Mouse (Mus musculus): ENCODE measurements around the gene Susd3. TPM values are rescaled to one million over a fixed set of nuclear protein-coding genes. Genes with fewer than 3 reads are reported as not detected.

Susd3 gene
- 26.8 and 31.6 TPM in 2 replicates for total RNA-seq (2023)

DNA sequence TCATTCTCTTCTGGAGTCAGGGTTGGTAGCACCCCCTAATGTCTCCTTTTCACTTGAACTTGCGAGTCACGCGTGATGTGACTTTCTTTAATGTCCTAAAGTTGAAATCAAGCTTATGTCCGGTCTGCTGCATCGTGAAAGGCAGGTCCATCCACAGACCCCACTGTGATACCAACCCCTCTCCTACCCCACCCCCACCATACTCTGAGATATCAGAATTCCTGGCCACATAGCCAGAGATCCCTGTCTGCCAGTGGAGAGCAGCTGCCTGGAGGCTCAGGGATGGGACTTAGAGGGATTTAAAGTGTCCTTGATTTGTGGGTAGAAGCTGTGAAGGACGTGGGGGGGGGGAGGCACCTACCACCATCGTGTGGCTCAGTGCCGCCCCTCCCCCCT, at the start of gene Susd3:
Susd3 (minus strand) TSS at position 240 of the 396 bp plus-strand sequence.

DNA sequence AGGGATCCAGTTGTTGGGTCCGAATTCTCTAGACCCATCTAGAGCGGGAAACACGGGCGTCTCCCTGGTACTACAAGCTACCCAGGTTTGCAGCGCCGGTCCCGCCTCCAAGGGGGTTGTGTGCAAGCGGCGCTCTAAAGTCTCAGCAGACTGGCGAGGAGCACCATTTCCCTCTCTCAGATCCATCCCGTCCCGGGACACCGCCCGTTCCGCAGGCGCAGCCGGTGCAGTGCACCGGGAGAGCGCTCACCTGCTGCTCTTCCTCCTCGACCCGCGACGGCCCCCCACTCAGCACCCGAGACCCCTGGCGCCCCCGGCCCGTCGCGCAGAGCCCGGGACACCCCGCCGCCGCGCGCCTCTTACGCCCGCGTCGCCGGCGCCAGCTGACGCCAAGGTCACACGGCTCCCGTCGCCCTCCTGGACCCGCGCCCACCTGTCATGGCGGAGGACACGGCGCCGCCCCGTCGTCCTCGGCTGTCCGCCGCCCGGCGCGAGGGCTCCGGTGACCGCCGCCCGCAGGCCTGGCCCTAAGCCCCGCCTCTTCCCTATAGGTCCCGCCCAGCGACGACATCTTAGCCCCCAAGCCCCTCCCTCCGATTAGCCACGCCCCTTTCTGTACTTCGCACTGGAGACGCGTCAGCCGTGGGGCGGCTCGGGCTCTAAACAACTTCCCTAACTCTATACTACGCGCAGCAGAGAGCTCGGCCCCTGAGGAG, 32.8 kb downstream of the Susd3 start, which contains the start of gene Card19:
Card19 (minus strand) TSS at position 534 of the 716 bp plus-strand sequence.

DNA sequence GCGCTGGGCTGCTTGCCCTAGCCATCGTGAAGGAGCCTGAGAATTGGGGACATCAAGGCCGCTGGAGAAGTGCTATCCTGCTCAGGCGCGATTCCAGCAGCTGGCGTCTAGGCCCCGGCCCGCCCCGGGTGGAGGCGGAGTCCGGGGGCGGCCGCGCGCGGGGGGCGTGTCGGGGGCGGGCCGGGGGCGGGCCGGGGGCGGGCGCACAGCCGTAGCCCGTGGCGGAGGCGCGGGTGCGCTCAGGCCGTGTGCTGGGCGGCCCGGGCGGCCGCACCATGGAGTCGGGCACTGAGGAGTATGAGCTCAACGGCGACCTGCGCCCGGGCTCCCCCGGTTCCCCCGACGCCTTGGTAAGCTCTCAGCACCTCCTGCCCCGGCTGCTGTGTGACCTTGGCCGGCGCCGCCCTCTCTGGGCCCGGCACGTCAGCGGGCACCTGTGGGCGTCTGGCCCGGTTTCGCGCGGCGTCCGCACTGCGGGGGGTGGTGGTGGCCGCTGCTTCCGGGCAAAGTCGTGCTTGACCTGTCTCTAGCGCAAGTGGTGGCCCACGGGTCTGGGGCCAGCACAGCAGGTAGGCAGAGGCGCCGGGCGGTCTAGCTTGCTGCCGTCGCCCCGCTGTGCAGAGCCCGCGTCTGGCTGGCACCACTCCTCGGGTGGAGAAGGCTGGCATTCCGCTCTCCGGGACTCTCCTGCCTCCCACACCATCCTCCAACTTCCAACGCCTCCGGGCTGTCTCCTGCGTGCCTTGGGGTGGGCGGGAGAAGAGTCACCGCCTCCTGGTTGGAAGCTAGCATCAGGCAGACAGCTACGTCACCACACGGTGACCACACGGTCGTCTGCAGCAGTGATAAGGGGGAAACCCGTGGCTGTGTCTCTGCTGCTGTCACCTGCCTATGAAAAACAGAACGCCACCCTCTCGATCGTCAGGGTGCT, 61.0 kb downstream of the Susd3 start, which contains the start of gene Ninj1:
Ninj1 (plus strand) TSS at position 198 of the 931 bp plus-strand sequence.

Other genes starting within 250 kb of the Susd3 start
- 0.32 TPM in 1 of 2 replicates, not detected in the other for gene Wnk2, start 100.7 kb downstream of the Susd3 start, total RNA-seq (2023)
- gene Ninj1, start 61.2 kb downstream of the Susd3 start, total RNA-seq (2023), result 187 and 188 TPM in 2 replicates
- gene Card19, start 32.7 kb downstream of the Susd3 start, total RNA-seq (2023), result 215 and 232 TPM in 2 replicates
- 132 and 183 TPM in 2 replicates for gene Fgd3, start 71.6 kb upstream of the Susd3 start, total RNA-seq (2023)
- 13.4 and 14.7 TPM in 2 replicates for gene Bicd2, start 92.9 kb upstream of the Susd3 start, total RNA-seq (2023)
- 5.0 and 6.0 TPM in 2 replicates for gene Ippk, start 172.5 kb upstream of the Susd3 start, total RNA-seq (2023)
- gene Tes3-ps, start 244.6 kb upstream of the Susd3 start, total RNA-seq (2023), result 0.60 and 0.70 TPM in 2 replicates